Mouse (Mus musculus): ENCODE data around the gene Pacrg. TPM values are rescaled to one million over a fixed set of nuclear protein-coding genes. Genes with fewer than 3 reads are reported as not detected.
A peak's percentile ranks its signal among the peaks of the same experiment; 100 is the strongest.

Gene Pacrg
- polyA plus RNA-seq, 1 experiment from 2014 or later, result 1.0 TPM

DNA sequence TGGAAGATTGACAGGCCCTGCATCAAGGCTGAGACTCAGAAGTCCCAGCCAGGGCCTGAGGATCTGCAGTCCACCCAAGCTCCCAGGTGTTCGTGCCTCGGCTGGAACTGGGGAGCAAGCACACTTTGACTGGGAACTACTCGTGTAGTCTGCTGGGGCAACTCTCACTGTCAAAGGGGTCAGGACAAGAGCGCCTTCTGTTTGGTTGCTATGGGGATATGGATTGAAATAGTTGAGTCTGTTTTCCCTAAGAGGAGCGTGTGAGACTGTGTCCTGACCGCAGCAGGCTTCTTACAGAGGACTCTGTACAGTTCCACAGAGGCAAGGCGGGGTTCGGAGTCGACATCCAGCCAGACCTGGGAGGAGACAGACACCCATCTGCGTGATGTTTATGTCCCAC is 440.4 kb downstream of the Pacrg start:
- H3K9ac ChIP-seq, result no peak overlapping the region
- H3K4me1 ChIP-seq (replicated peaks), result peaks cover 59% of the 10 kb centered on the region
- H3K4me3 ChIP-seq, result no peak overlapping the region
- H3K27ac ChIP-seq, result peak overlapping the region; percentile 58
- WGBS, result 54% methylated on average over 10 of the region's 10 CpGs
- H3K36me3 ChIP-seq, result no peaks in the 10 kb centered on the region
- no peak for ATAC-seq (replicated peaks; ENCODE audit: insufficient number of reproducible peaks, insufficient read depth, low FRiP score, low read depth)
- no peaks in the 10 kb centered on the region for H3K27me3 ChIP-seq
- no peak overlapping the region for H3K4me2 ChIP-seq
- H3K9me3 ChIP-seq (replicated peaks), result no peaks in the 10 kb centered on the region

DNA sequence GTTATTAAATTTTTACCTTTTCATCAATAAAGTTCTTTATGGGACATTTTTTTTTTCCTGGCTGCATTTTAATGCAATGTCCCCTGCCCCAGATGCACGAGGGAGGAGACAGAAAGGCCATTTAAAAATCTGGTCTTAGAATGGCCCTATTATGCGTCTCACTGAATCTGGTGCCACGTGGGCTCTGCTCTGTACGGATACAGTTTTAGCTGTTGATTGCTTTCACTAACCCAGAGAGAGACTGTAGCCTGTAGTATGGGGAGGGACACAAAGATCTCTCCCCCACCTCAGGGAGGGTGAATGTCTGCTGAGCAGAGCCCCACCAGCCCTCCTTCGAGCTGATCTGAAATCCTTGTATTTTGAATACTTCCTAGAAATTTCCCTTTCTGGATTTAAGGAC is 441.2 kb downstream of the Pacrg start:
- no peak overlapping the region for H3K4me3 ChIP-seq
- H3K9ac ChIP-seq, result no peak overlapping the region
- no peaks in the 10 kb centered on the region for H3K27me3 ChIP-seq
- ATAC-seq (replicated peaks; ENCODE audit: insufficient number of reproducible peaks, insufficient read depth, low FRiP score, low read depth), result no peak
- 78% methylated on average over 5 of the region's 5 CpGs for WGBS
- no peak overlapping the region for H3K4me2 ChIP-seq
- H3K27ac ChIP-seq, result 0 out of 2 replicates have a peak overlapping the region, but pooled peaks have one; percentile 65
- no peaks in the 10 kb centered on the region for H3K36me3 ChIP-seq
- peaks cover 64% of the 10 kb centered on the region for H3K4me1 ChIP-seq (replicated peaks)
- H3K9me3 ChIP-seq (replicated peaks), result no peaks in the 10 kb centered on the region

DNA sequence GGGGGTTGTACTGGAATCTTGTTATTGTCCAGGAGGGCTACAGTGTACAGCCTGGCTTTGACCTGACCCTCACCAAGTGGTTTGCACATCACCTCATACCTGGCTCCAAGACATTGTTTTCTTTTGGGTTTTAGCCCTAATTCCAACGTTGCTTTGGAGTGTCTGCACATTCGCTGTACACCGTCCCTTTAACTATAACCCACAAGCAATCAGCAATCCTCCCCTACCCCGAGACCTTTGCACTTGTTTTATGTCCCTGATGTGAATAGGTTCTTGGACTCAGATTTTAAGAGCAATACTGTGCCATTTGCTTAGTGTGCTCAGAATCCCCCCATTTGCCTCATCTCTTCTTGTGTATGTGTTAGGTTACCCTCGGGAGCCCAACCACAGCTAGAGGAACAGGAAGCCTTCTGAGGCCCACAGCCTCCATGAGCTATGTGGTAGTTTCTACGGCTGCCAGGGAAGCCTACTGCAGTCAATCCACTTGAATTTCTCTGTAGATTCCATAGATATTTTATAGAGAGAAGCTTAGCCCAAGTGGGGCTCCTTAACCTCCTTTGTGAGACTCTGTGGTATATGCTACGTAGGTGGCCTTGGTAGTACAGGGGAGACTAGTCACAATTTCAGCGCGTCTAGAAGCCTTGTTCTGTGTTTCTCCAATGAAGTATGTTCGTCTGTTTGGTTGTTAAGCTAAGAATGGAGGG is 442.0 kb downstream of the Pacrg start:
- Histone ChIP-seq H3K9me3 (replicated peaks) (no peaks in the 10 kb centered on the region), H3K9ac (no peak overlapping the region), H3K36me3 (no peaks in the 10 kb centered on the region), H3K27me3 (no peaks in the 10 kb centered on the region), H3K4me3 (no peak overlapping the region), H3K4me1 (replicated peaks) (peaks cover 68% of the 10 kb centered on the region), H3K27ac (peak overlapping the region; percentile 65; the same call in 1 of the 2 replicates), H3K4me2 (no peak overlapping the region)
- ATAC-seq (replicated peaks; ENCODE audit: insufficient number of reproducible peaks, insufficient read depth, low FRiP score, low read depth), result no peak
- WGBS, result 65% methylated on average over 10 of the region's 10 CpGs

DNA sequence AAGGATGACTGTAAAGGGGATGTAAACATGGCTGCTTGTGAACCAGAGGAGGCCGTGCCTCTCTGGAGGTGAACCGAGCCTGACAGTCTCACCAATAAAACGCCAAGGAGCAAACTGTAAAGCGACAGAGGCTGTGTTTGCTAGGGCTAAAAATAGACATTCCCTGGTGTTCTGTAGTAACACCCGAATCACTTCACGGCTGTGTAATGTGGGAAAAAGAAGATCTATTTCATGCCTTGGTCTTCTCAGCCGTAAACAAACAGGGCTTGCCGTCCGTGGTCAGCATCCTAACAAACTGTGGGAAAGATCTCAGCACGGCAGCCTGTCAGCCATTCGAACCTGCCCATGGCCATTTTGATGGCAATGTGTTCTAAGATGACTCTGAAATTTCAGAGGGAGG is 442.8 kb downstream of the Pacrg start:
- Histone ChIP-seq H3K9ac (no peak overlapping the region), H3K4me2 (0 out of 2 replicates have a peak overlapping the region, but pooled peaks have one; percentile 17), H3K9me3 (replicated peaks) (no peaks in the 10 kb centered on the region), H3K4me1 (replicated peaks) (peaks cover 68% of the 10 kb centered on the region), H3K27me3 (no peaks in the 10 kb centered on the region), H3K27ac (peak overlapping the region; percentile 65), H3K4me3 (no peak overlapping the region), H3K36me3 (no peaks in the 10 kb centered on the region)
- 42% methylated on average over 11 of the region's 11 CpGs for WGBS
- ATAC-seq (replicated peaks; ENCODE audit: insufficient number of reproducible peaks, insufficient read depth, low FRiP score, low read depth), result no peak

DNA sequence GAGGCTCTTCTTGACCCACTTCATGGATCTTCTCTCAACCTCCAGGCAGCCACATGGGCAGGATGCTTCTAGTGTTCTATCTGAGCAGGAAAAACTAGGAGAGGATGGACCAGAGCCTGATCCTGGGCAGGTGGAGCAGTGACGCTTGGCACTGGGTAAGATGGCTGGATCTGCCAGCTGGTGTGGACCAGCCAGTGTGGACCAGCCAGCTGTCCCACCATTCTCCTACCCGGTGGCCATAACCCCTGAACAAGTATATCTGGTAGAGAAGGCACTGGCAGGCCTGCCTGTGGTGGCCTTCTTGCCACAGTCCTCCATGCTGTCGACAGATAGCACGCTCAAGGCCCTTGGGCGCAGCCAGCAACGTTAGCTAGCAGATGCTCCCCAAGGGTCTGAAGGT is 443.2 kb downstream of the Pacrg start:
- H3K27ac ChIP-seq, result peak overlapping the region; percentile 65
- 0 out of 2 replicates have a peak overlapping the region, but pooled peaks have one; percentile 17 for H3K4me2 ChIP-seq
- H3K4me3 ChIP-seq, result no peak overlapping the region
- WGBS, result 61% methylated on average over 6 of the region's 6 CpGs
- H3K9me3 ChIP-seq (replicated peaks), result no peaks in the 10 kb centered on the region
- H3K9ac ChIP-seq, result no peak overlapping the region
- H3K4me1 ChIP-seq (replicated peaks), result peaks cover 67% of the 10 kb centered on the region
- ATAC-seq (replicated peaks; ENCODE audit: insufficient number of reproducible peaks, insufficient read depth, low FRiP score, low read depth), result no peak
- no peaks in the 10 kb centered on the region for H3K27me3 ChIP-seq
- H3K36me3 ChIP-seq, result no peaks in the 10 kb centered on the region

DNA sequence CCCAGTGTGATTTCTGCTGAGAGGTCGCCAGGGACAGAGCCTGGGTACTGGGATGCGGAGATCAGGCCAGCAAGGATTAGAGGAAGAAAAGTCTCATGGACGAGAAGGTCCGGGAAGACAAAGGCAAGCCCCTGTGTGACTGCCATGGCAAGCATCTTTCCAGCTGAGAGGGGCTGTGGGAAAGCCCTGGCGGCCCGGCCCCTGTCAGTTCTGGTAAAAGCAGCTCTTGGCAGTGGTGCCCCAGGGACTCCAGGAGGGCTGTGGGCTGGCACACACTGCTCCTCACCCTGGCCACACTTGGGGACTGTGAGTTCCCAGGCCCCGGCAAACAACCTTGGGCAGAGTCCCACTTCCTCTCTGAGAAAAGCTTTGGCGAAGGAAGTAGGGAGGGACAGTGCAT is 445.3 kb downstream of the Pacrg start:
- H3K36me3 ChIP-seq, result no peaks in the 10 kb centered on the region
- no peak overlapping the region for H3K4me2 ChIP-seq
- no peaks in the 10 kb centered on the region for H3K9me3 ChIP-seq (replicated peaks)
- H3K27ac ChIP-seq, result no peak overlapping the region
- H3K4me1 ChIP-seq (replicated peaks), result peaks cover 66% of the 10 kb centered on the region
- H3K4me3 ChIP-seq, result no peak overlapping the region
- no peak overlapping the region for H3K9ac ChIP-seq
- no peak for ATAC-seq (replicated peaks; ENCODE audit: insufficient number of reproducible peaks, insufficient read depth, low FRiP score, low read depth)
- no peaks in the 10 kb centered on the region for H3K27me3 ChIP-seq
- WGBS, result 67% methylated on average over 8 of the region's 8 CpGs

DNA sequence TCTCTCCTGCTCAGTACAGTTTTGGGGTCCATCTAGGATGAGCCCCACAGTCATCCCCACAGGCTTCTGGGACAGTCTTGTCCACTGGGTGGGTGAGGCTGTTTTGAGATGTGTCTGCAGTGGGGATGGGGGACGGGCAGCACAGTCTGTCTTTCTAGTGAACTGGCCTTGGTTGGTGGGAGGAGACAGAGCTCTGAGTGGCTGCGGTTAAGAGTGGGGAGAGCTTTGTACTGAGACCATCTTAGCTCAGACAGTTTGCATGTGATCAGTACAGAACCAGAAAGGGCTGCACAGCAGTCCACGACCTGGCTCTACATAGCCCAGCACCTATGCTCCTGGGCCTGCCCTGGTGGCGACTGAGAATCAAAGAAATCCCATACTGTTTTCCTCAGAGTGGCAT is 446.3 kb downstream of the Pacrg start:
- Histone ChIP-seq H3K4me3 (no peak overlapping the region), H3K27me3 (no peaks in the 10 kb centered on the region), H3K4me2 (no peak overlapping the region), H3K9me3 (replicated peaks) (no peaks in the 10 kb centered on the region), H3K9ac (no peak overlapping the region), H3K27ac (peak overlapping the region; percentile 42), H3K36me3 (no peaks in the 10 kb centered on the region), H3K4me1 (replicated peaks) (peaks cover 66% of the 10 kb centered on the region)
- ATAC-seq (replicated peaks; ENCODE audit: insufficient number of reproducible peaks, insufficient read depth, low FRiP score, low read depth), result no peak
- WGBS, result 63% methylated on average over 4 of the region's 4 CpGs

DNA sequence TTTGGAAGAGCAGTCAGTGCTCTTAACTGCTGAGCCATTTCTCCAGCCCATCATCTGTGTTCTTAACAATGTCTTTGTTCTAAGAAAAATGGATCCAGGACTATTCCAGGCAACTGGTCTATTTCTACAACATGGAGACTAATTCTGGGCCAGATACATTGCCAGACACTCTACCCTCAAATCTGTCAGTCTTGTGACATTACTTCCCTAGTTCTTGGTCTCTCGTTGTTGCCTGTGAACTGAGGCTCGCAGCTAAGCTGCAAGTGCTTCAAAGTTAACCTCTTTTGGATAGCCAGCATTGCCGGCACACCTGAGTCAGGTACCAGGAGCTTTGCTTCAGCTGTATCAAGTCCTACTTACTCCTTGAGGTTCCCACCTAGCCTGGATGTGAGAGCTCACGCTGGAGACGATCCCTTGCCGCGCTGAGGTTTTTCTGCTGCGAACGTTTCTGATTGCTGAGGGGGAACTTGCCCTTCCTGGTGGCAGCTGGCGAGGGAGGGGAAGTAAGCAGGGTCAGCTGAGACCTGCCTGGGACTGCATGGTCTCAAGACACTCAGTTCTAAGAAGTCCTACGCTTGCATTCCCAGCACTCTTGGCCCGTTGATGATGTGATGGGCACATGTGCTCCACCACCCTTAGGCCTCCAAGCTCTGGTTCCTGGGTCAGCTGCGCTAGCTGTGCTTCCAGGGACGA is 447.6 kb downstream of the Pacrg start:
- peaks cover 64% of the 10 kb centered on the region for H3K4me1 ChIP-seq (replicated peaks)
- no peak for ATAC-seq (replicated peaks; ENCODE audit: insufficient number of reproducible peaks, insufficient read depth, low FRiP score, low read depth)
- H3K27ac ChIP-seq, result no peak overlapping the region

DNA sequence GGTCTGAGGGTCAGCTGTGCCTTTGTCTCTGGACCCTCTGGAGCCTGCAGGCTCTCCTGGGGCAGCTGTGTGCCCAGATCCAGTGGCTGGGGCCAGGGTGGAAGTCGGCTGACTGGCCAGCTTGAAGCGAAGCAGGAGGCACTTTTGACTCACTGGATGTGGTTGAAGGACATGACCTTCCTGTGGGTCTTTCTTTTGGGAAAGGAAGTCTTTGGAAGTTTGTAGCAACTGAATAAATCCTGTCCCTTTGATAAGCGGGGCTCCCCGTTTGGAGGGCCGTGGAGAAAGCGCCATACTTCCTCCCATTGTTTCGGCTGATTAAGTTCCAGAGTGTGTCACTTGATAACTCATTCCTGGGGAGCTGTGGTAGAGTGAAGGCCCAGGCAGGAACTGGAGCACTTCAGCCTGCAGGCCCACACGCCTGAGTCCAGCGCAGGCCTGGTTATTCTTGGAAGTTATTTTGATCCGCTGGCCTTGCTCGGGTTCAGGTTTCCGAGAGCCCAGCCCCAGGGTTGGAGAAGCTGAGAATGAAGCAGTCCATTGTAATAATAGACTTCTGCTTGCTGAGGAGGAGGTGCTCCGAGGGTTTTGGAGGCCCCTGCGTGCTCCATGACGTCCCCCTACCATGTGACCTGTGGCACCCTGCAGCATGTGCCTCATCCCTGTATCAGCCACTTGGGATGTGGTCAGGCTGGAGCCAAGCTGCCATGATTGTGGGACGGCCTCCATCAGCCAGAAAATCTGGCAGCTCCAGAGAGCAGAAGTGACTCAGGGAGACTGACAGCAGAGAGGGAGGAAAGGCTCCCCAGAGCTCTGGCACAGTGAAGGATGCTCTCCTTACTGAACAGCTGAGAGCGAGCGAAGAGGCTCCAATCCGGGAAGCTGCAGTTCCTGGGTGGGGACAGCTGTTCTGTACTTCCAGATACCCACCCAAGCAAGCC is 449.6 kb downstream of the Pacrg start:
- 21% methylated on average over 19 of the region's 19 CpGs for WGBS
- peak overlapping the region; percentile 25 for H3K9ac ChIP-seq
- no peaks in the 10 kb centered on the region for H3K27me3 ChIP-seq
- ATAC-seq (replicated peaks; ENCODE audit: insufficient number of reproducible peaks, insufficient read depth, low FRiP score, low read depth), result peak; percentile 90
- peak overlapping the region; percentile 99 for H3K27ac ChIP-seq
- no peak overlapping the region for H3K4me3 ChIP-seq
- H3K36me3 ChIP-seq, result no peaks in the 10 kb centered on the region
- H3K9me3 ChIP-seq (replicated peaks), result no peaks in the 10 kb centered on the region
- H3K4me2 ChIP-seq, result peak overlapping the region; percentile 47
- peaks cover 56% of the 10 kb centered on the region for H3K4me1 ChIP-seq (replicated peaks)

More for the DNA sequence above, 447.6 kb downstream of the Pacrg start:
- Histone ChIP-seq H3K4me3 (no peak overlapping the region), H3K9ac (no peak overlapping the region), H3K9me3 (replicated peaks) (no peaks in the 10 kb centered on the region), H3K36me3 (no peaks in the 10 kb centered on the region), H3K27me3 (no peaks in the 10 kb centered on the region), H3K4me2 (no peak overlapping the region)
- WGBS, result 77% methylated on average over 14 of the region's 14 CpGs

DNA sequence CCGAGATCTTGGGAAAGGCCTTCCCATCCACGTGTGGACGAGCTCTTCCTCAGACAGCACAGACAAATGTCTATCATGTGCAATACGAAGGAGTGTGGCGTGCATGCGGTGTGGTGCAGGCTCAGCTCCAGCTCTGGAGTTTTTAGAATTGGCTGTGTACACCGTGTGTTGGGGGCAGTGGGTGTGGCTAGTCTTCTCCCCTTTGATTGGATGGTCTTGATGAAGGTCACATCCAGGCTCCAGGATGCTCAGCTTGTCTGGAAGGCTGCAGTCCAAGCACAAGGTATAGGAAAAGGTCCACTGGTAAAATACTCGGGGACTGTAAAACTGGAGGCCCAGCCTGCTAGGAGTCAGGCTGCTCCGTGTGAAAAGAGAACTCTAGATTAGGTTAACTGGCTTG is 450.4 kb downstream of the Pacrg start:
- Histone ChIP-seq H3K4me3 (no peak overlapping the region), H3K9me3 (replicated peaks) (no peaks in the 10 kb centered on the region), H3K9ac (peak overlapping the region; percentile 25), H3K27me3 (no peaks in the 10 kb centered on the region), H3K4me2 (peak overlapping the region; percentile 46), H3K4me1 (replicated peaks) (peaks cover 49% of the 10 kb centered on the region), H3K27ac (peak overlapping the region; percentile 99), H3K36me3 (no peaks in the 10 kb centered on the region)
- peak; percentile 15 for ATAC-seq (replicated peaks; ENCODE audit: insufficient number of reproducible peaks, insufficient read depth, low FRiP score, low read depth)
- WGBS, result 53% methylated on average over 9 of the region's 9 CpGs

DNA sequence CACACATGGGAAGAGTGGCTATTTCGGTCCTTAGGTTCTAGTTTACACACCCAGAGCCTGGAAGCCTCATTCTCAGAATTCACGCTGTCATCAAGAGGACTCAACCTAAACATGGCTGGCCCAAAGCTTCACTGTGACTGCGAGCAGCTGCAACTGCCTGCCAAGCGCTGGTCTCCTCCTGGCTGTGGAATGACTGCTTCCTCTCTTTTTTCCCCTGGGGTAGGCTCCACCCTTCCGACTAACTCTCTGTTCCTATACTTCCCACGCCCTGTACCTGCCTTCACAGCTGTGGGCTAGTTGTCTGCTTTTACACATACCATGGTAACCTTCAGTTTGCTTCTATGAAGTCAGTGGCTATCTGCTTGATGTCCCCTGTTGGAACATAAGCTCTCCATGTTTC is 453.6 kb downstream of the Pacrg start:
- Histone ChIP-seq H3K4me2 (no peak overlapping the region), H3K27ac (peak overlapping the region; percentile 41), H3K27me3 (no peaks in the 10 kb centered on the region), H3K4me3 (no peak overlapping the region), H3K9ac (no peak overlapping the region), H3K36me3 (no peaks in the 10 kb centered on the region), H3K4me1 (replicated peaks) (peaks cover 38% of the 10 kb centered on the region), H3K9me3 (replicated peaks) (no peaks in the 10 kb centered on the region)
- no peak for ATAC-seq (replicated peaks; ENCODE audit: insufficient number of reproducible peaks, insufficient read depth, low FRiP score, low read depth)
- WGBS, result 26% methylated on average over 6 of the region's 6 CpGs

All from heart, embryonic 15.5 days (tissue).